Mouse (Mus musculus) heart, embryonic 11.5 days (tissue): ENCODE results near the gene Ppp1r15a. TPM values are rescaled to one million over a fixed set of nuclear protein-coding genes. Genes with fewer than 3 reads are reported as not detected.

Experiments used
- ATAC-seq: fragments of 200-750 bp; cut with Nextera tagmentation; replicated peaks from 2 replicates; pipeline ENCODE4 v1.8.0; 2017; ENCODE audit warnings: moderate library complexity; ENCODE audit not compliant: insufficient number of reproducible peaks, low FRiP score, low TSS enrichment
- H3K27ac ChIP-seq: fragments of 300-500 bp; sonication (generic); 2 replicates; pipeline ENCODE4 v1.5.1; 2014; ENCODE audit warnings: mild to moderate bottlenecking, low read depth, low read length
- H3K27me3 ChIP-seq: fragments of 300-500 bp; sonication (generic); 2 replicates; pipeline ENCODE4 v1.6.1; 2014; ENCODE audit warnings: mild to moderate bottlenecking, low read length, mixed read lengths; ENCODE audit not compliant: control insufficient read depth, insufficient read depth
- H3K36me3 ChIP-seq: fragments of 300-500 bp; sonication (generic); 2 replicates; pipeline ENCODE4 v1.6.1; 2014; ENCODE audit warnings: mild to moderate bottlenecking, low read length, moderate library complexity, mixed read lengths; ENCODE audit not compliant: control insufficient read depth, insufficient read depth
- H3K4me1 ChIP-seq: fragments of 300-500 bp; sonication (generic); 2 replicates; pipeline ENCODE4 v1.6.1; 2014; ENCODE audit warnings: low read length; ENCODE audit not compliant: control insufficient read depth, insufficient read depth
- H3K4me2 ChIP-seq: fragments of 300-500 bp; sonication (generic); 2 replicates; pipeline ENCODE4 v1.6.1; 2014; ENCODE audit warnings: mild to moderate bottlenecking, moderate library complexity
- H3K4me3 ChIP-seq: fragments of 300-500 bp; sonication (generic); 2 replicates; pipeline ENCODE4 v1.5.1; 2014; ENCODE audit warnings: low read depth, low read length
- H3K9ac ChIP-seq: fragments of 300-500 bp; sonication (generic); 2 replicates; pipeline ENCODE4 v1.6.1; 2014; ENCODE audit warnings: mild to moderate bottlenecking, low read depth, low read length, moderate library complexity
- H3K9me3 ChIP-seq: fragments of 300-500 bp; sonication (generic); replicated peaks from 2 replicates; pipeline ENCODE4 v1.6.1; 2016; ENCODE audit warnings: low read length; ENCODE audit not compliant: control insufficient read depth
- WGBS: fragments of 180-500 bp; shearing (Covaris S2); extraction: QIAGEN DNeasy Blood & Tissue Kit; methylation state at CpG from one replicate; pipeline ENCODE4 v1.1.7; 2014; ENCODE audit not compliant: insufficient replicate concordance; 5-methylcytosine and 5-hydroxymethylcytosine counted together
- polyA plus RNA-seq: library from polyadenylated mRNA; unstranded; fragments of >200 nt; fragmentation: Nextera tagmentation; extraction: Ambion mirVana; gene quantifications from 2 replicates; pipeline ENCODE4 v1.2.1, GENCODE M21; 2014

The Ppp1r15a gene
- polyA plus RNA-seq, 1 experiment from 2014 or later: 28.8 TPM

DNA sequence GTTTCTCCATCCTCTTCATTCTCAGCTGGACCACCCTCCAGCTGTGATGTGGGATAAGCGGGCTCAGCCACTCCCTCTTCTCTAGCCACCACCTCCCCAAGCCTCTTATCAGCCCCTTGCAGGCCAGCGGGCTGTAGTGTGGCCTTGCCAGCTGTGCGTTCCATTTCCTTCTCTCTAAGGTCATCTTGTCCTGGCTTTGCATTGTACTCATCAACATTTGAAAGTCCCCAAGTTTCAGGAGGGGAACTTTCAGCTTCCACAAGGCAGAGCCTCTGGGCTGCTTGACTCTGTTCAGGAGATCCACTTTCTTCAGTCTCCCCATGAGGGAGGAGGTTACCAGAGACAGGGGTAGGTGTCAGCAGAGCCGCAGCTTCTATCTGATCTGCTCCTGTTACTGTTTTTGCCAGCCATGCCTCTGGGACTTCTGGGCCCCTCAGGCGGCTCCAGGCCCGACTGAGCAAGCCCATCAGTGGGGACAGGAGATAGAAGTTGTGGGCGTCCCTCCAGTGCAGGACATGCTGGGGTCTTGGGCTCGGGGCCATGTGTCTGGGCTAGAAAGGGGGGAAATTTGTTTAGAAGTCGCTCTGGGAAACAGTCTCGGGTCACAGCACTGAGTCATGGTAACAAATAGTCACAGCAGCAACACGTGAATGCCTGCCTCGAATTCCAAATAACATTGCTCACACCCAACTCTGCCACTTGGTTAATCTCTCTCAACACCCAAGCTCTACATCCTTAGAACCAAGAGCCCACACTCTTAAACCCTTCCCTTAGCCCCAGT, 1.0 kb downstream of the Ppp1r15a start:
- H3K9ac ChIP-seq: peak overlapping the region; percentile 96
- ATAC-seq: peak; percentile 75
- H3K4me1 ChIP-seq: peaks cover 21% of the 10 kb centered on the region
- 6% methylated on average over 12 of the region's 12 CpGs for WGBS
- peak overlapping the region; percentile 74 for H3K4me3 ChIP-seq
- no peaks in the 10 kb centered on the region for H3K27me3 ChIP-seq
- no peaks in the 10 kb centered on the region for H3K36me3 ChIP-seq
- no peaks in the 10 kb centered on the region for H3K9me3 ChIP-seq
- peak overlapping the region; percentile 79 for H3K4me2 ChIP-seq
- peak overlapping the region; percentile 96 for H3K27ac ChIP-seq

- H3K9me3 ChIP-seq: no peaks in the 10 kb centered on the region
- peak overlapping the region; percentile 64 for H3K4me2 ChIP-seq
- ATAC-seq: no peak
- 71% methylated on average over 13 of the region's 13 CpGs for WGBS
- peak overlapping the region; percentile 57 for H3K4me3 ChIP-seq
- H3K9ac ChIP-seq: peak overlapping the region; percentile 73
- no peaks in the 10 kb centered on the region for H3K27me3 ChIP-seq
- peaks cover 14% of the 10 kb centered on the region for H3K4me1 ChIP-seq
- peak overlapping the region; percentile 23 for H3K27ac ChIP-seq
- H3K36me3 ChIP-seq: no peaks in the 10 kb centered on the region
Measured at GRCm38 (mm10) chr7:45523678-45524170, 2.3 kb downstream of the Ppp1r15a start.

GRCm38 (mm10) chr7:45522957-45523676, 3.0 kb downstream of the Ppp1r15a start:
- H3K9ac ChIP-seq: peak overlapping the region; percentile 73

GRCm38 (mm10) chr7:45522194-45522752, 3.8 kb downstream of the Ppp1r15a start:
- Histone ChIP-seq H3K36me3 (no peaks in the 10 kb centered on the region), H3K4me3 (peak overlapping the region; percentile 57), H3K9me3 (no peaks in the 10 kb centered on the region), H3K4me2 (peak overlapping the region; percentile 64), H3K4me1 (peaks cover 14% of the 10 kb centered on the region), H3K27ac (no peak overlapping the region), H3K27me3 (no peaks in the 10 kb centered on the region), H3K9ac (peak overlapping the region; percentile 80)
- no peak for ATAC-seq
- WGBS: 53% methylated on average over 16 of the region's 16 CpGs

More at GRCm38 (mm10) chr7:45522957-45523676, 3.0 kb downstream of the Ppp1r15a start:
- peak overlapping the region; percentile 57 for H3K4me3 ChIP-seq
- H3K27me3 ChIP-seq: no peaks in the 10 kb centered on the region
- H3K9me3 ChIP-seq: no peaks in the 10 kb centered on the region
- no peak for ATAC-seq
- H3K4me1 ChIP-seq: peaks cover 14% of the 10 kb centered on the region
- peak overlapping the region; percentile 23 for H3K27ac ChIP-seq
- WGBS: 58% methylated on average over 18 of the region's 18 CpGs
- peak overlapping the region; percentile 64 for H3K4me2 ChIP-seq
- H3K36me3 ChIP-seq: no peaks in the 10 kb centered on the region

DNA sequence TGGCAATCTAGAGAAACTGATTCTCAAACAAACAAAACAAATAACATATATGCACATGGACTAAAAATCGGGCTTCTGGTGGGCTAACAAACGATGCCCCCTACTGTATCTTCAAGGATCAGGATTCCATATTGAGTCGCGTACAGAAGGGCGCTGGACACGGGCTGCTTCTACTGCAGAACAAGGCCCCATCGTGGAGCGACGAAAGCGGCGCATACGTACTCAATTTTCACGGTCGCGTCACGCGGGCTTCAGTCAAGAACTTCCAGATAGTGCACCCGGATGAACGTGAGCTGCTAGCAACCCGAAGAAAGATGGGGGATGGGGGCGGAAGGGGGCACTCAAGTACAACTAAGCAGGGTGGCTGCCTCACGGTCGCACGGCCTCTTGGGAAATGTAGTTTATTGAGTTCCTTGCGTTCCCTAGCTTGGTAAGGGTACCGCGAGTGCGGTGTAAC, 4.3 kb downstream of the Ppp1r15a start:
- ATAC-seq: no peak
- no peaks in the 10 kb centered on the region for H3K36me3 ChIP-seq
- H3K27ac ChIP-seq: peak overlapping the region; percentile 82
- peaks cover 14% of the 10 kb centered on the region for H3K4me1 ChIP-seq
- peak overlapping the region; percentile 57 for H3K4me3 ChIP-seq
- no peaks in the 10 kb centered on the region for H3K9me3 ChIP-seq
- peak overlapping the region; percentile 64 for H3K4me2 ChIP-seq
- H3K27me3 ChIP-seq: no peaks in the 10 kb centered on the region
- peak overlapping the region; percentile 80 for H3K9ac ChIP-seq
- WGBS: under 1% methylated on average over 28 of the region's 28 CpGs

- peaks cover 18% of the 10 kb centered on the region for H3K4me1 ChIP-seq
- no peak for ATAC-seq
- 90% methylated on average over 7 of the region's 7 CpGs for WGBS
- no peaks in the 10 kb centered on the region for H3K36me3 ChIP-seq
- H3K9ac ChIP-seq: no peak overlapping the region
- H3K27ac ChIP-seq: no peak overlapping the region
- H3K9me3 ChIP-seq: no peaks in the 10 kb centered on the region
- no peak overlapping the region for H3K4me2 ChIP-seq
- no peak overlapping the region for H3K4me3 ChIP-seq
- H3K27me3 ChIP-seq: no peaks in the 10 kb centered on the region
Measured at GRCm38 (mm10) chr7:45520605-45521004, 5.5 kb downstream of the Ppp1r15a start.

DNA sequence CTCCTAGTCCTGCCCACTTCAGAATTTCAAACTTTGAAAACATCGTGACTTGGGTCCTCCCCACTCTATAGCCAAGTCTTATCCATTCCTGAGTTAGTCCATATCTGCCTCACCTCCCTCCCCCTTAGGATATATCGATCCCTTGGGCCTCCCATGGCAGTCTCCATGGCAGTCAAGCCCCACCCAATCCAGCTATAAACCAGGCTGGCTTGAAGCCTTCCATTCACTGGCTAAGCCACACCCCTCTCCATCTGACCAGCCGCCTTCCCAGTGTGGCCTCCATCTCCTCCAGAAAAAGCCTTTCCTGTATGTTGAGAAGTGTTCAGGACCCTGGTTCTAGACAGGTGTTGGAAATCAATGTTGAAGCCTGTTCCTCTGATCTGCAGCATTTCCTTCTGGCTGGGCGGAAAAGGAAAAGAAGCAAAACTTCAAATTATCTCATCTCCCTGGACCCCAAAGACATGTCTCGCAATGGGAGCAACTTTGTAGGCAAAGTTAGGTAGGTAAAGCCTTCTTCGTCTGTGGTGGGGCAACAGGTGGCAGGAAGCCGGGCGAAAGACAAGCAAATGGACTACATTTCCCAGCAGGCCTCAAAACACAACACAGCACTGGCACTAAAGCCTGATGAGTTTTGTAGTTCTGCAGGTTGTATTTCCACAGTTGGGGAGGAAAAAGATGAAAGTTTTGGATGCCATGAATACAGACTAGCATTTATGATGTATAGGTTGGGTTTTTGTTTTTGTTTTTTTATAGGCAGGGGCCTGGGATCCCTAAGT, 6.5 kb downstream of the Ppp1r15a start:
- H3K36me3 ChIP-seq: no peaks in the 10 kb centered on the region
- no peak overlapping the region for H3K4me2 ChIP-seq
- H3K27ac ChIP-seq: no peak overlapping the region
- peaks cover 12% of the 10 kb centered on the region for H3K4me1 ChIP-seq
- no peak for ATAC-seq
- no peaks in the 10 kb centered on the region for H3K9me3 ChIP-seq
- H3K4me3 ChIP-seq: no peak overlapping the region
- no peaks in the 10 kb centered on the region for H3K27me3 ChIP-seq
- no peak overlapping the region for H3K9ac ChIP-seq
- 71% methylated on average over 8 of the region's 8 CpGs for WGBS

- no peaks in the 10 kb centered on the region for H3K9me3 ChIP-seq
- no peak overlapping the region for H3K9ac ChIP-seq
- H3K27ac ChIP-seq: no peak overlapping the region
- H3K27me3 ChIP-seq: no peaks in the 10 kb centered on the region
- H3K4me3 ChIP-seq: no peak overlapping the region
- H3K36me3 ChIP-seq: no peaks in the 10 kb centered on the region
- no peak for ATAC-seq
- peaks cover 10% of the 10 kb centered on the region for H3K4me1 ChIP-seq
- H3K4me2 ChIP-seq: no peak overlapping the region
- 93% methylated on average over 16 of the region's 16 CpGs for WGBS
Measured at GRCm38 (mm10) chr7:45518618-45519017, 7.5 kb downstream of the Ppp1r15a start.
